Mouse (Mus musculus): ENCODE measurements at regions not wholly inside any gene's neighbourhood (a gene's known extent, or its start where the extent isn't known, plus 50 kb on each side); places are given as distances from the start of the nearest gene placed in this dataset.

- Histone ChIP-seq H3K27me3 (replicated peaks) (peaks cover 89% of the 10 kb centered on the region), H3K79me2 (replicated peaks; ENCODE audit: control insufficient read depth, extremely low read depth, insufficient read depth, poor library complexity, severe bottlenecking) (no peaks in the 10 kb centered on the region), H3K4me1 (ENCODE audit: control insufficient read depth in 1 of 2, insufficient read depth in 2 of 2) (0 out of 4 replicates have a peak, but pooled peaks cover 0 to 4% of the 10 kb centered on the region in 2 experiments), H3K9me3 (replicated peaks; ENCODE audit: low read length) (no peaks in the 10 kb centered on the region), H3K4me3 (replicated peaks in 1 of 3; ENCODE audit: low read depth in 2 of 3, low read length in 2 of 3, poor library complexity in 1 of 3) (no peak overlapping the region), H3K4me2 (ENCODE audit: insufficient read depth, low read depth, poor library complexity, severe bottlenecking) (no peak overlapping the region), H3K27ac (ENCODE audit: insufficient read depth, low read depth) (no peak overlapping the region), H3K9ac (ENCODE audit: insufficient read depth, low read depth) (no peak overlapping the region), H3K36me3 (replicated peaks in 1 of 2; ENCODE audit: control insufficient read depth in 1 of 2, insufficient read depth in 1 of 2, low read length in 1 of 2) (no peaks in the 10 kb centered on the region)
- TF ChIP-seq CTCF (conservative IDR thresholded peaks at IDR 0.05 in 1 of 2, IDR thresholded peaks at IDR 0.05 in 1 of 2; ENCODE audit: low read depth in 2 of 2, low read length in 2 of 2) (no peak), TCF12 (IDR thresholded peaks at IDR 0.05; ENCODE audit: low read depth, low read length) (no peak)
- dilution Hi-C loops (cut with MboI; ENCODE audit: extremely low pct_ligation_motif_present, extremely low pct_unique_long_range_greater_than_20kb, low sequenced_read_pairs): no loop called here
- in situ Hi-C loops (cut with MboI; ENCODE audit: low pct_ligation_motif_present, low pct_unique_long_range_greater_than_20kb, low sequenced_read_pairs): no loop called here
- DNase-seq (ENCODE audit: extremely low read depth): no peak
Measured at GRCm38 (mm10) chr1:91742031-91742430, 59.2 kb upstream of the Twist2 start.

GRCm38 (mm10) chr1:91742914-91743313, 58.3 kb upstream of the Twist2 start:
- Histone ChIP-seq H3K79me2 (replicated peaks; ENCODE audit: control insufficient read depth, extremely low read depth, insufficient read depth, poor library complexity, severe bottlenecking) (no peaks in the 10 kb centered on the region), H3K27me3 (replicated peaks) (peaks cover 90% of the 10 kb centered on the region), H3K36me3 (replicated peaks in 1 of 2; ENCODE audit: control insufficient read depth in 1 of 2, insufficient read depth in 1 of 2, low read length in 1 of 2) (no peaks in the 10 kb centered on the region), H3K9me3 (replicated peaks; ENCODE audit: low read length) (no peaks in the 10 kb centered on the region), H3K27ac (ENCODE audit: insufficient read depth, low read depth) (no peak overlapping the region), H3K4me1 (ENCODE audit: control insufficient read depth in 1 of 2, insufficient read depth in 2 of 2) (0 out of 4 replicates have a peak, but pooled peaks cover 0 to 6% of the 10 kb centered on the region in 2 experiments), H3K9ac (ENCODE audit: insufficient read depth, low read depth) (no peak overlapping the region), H3K4me2 (ENCODE audit: insufficient read depth, low read depth, poor library complexity, severe bottlenecking) (no peak overlapping the region), H3K4me3 (replicated peaks in 1 of 3; ENCODE audit: low read depth in 2 of 3, low read length in 2 of 3, poor library complexity in 1 of 3) (no peak overlapping the region)
- dilution Hi-C loops (cut with MboI; ENCODE audit: extremely low pct_ligation_motif_present, extremely low pct_unique_long_range_greater_than_20kb, low sequenced_read_pairs): no loop called here
- in situ Hi-C loops (cut with MboI; ENCODE audit: low pct_ligation_motif_present, low pct_unique_long_range_greater_than_20kb, low sequenced_read_pairs): no loop called here
- no peak for DNase-seq (ENCODE audit: extremely low read depth)
- TF ChIP-seq POLR2AphosphoS2 (IDR thresholded peaks at IDR 0.05; ENCODE audit: low read depth, low read length) (no peak), SIN3A (IDR thresholded peaks at IDR 0.05; ENCODE audit: low read length) (no peak), JUND (conservative IDR thresholded peaks at IDR 0.05; ENCODE audit: low read depth, low read length) (no peak), USF1 (IDR thresholded peaks at IDR 0.05; ENCODE audit: low read depth, low read length) (no peak), ZNF384 (IDR thresholded peaks at IDR 0.05; ENCODE audit: low read depth, low read length) (no peak), CHD2 (IDR thresholded peaks at IDR 0.05; ENCODE audit: low read length) (no peak), HCFC1 (IDR thresholded peaks at IDR 0.05; ENCODE audit: low read depth, low read length) (no peak), MYC (IDR thresholded peaks at IDR 0.05; ENCODE audit: low read depth, low read length) (no peak), MAZ (IDR thresholded peaks at IDR 0.05; ENCODE audit: low read depth, low read length) (no peak), GABPA (IDR thresholded peaks at IDR 0.05; ENCODE audit: insufficient replicate concordance, low read depth, low read length) (no peak), ZKSCAN1 (IDR thresholded peaks at IDR 0.05; ENCODE audit: borderline replicate concordance, low read depth, low read length) (no peak), BHLHE40 (IDR thresholded peaks at IDR 0.05; ENCODE audit: low read depth, low read length) (no peak), RAD21 (IDR thresholded peaks at IDR 0.05; ENCODE audit: low read depth, low read length) (no peak), UBTF (IDR thresholded peaks at IDR 0.05; ENCODE audit: low read depth, low read length) (no peak), USF2 (conservative IDR thresholded peaks at IDR 0.05; ENCODE audit: low read depth, low read length) (no peak)

Data from CH12.LX (cell line).